Mouse (Mus musculus) liver, postnatal 0 days (tissue): ENCODE measurements at regions not wholly inside any gene's neighbourhood (a gene's known extent, or its start where the extent isn't known, plus 50 kb on each side); places are given as distances from the start of the nearest gene placed in this dataset.
A peak's percentile ranks its signal among the peaks of the same experiment; 100 is the strongest.

Experiments used
- ATAC-seq: fragments of 200-750 bp; cut with Nextera tagmentation; 2 replicates; pipeline ENCODE4 v1.8.0; 2017; ENCODE audit warnings: mild to moderate bottlenecking, moderate library complexity
- DNase-seq: peaks from one replicate; pipeline ENCODE4 v3.0.0-alpha.2; 2016
- H3K27ac ChIP-seq: fragments of 300-500 bp; sonication (generic); 2 replicates; pipeline ENCODE4 v1.5.1; 2014; ENCODE audit warnings: antibody characterized with exemption, moderate library complexity, mild to moderate bottlenecking, low read depth
- H3K27me3 ChIP-seq: fragments of 300-500 bp; sonication (generic); 2 replicates; pipeline ENCODE4 v1.6.1; 2014; ENCODE audit warnings: low read length, control low read depth, mixed read lengths; ENCODE audit not compliant: insufficient read depth
- H3K36me3 ChIP-seq: fragments of 300-500 bp; sonication (generic); replicated peaks from 2 replicates; pipeline ENCODE4 v1.6.1; 2014; ENCODE audit warnings: mild to moderate bottlenecking, control low read depth, low read length, moderate library complexity, mixed read lengths; ENCODE audit not compliant: insufficient read depth
- H3K4me1 ChIP-seq: fragments of 300-500 bp; sonication (generic); 2 replicates; pipeline ENCODE4 v1.6.1; 2014; ENCODE audit warnings: antibody characterized with exemption, mild to moderate bottlenecking, control low read depth; ENCODE audit not compliant: insufficient read depth
- H3K4me2 ChIP-seq: fragments of 300-500 bp; sonication (generic); 2 replicates; pipeline ENCODE4 v1.6.1; 2014; ENCODE audit warnings: low read depth, mild to moderate bottlenecking, low read length, moderate library complexity, mixed read lengths
- H3K4me3 ChIP-seq: fragments of 300-500 bp; sonication (generic); 2 replicates; pipeline ENCODE4 v1.5.1; 2014; ENCODE audit warnings: low read depth, low read length
- H3K9ac ChIP-seq: fragments of 300-500 bp; sonication (generic); replicated peaks from 2 replicates; pipeline ENCODE4 v1.6.1; 2014; ENCODE audit warnings: mild to moderate bottlenecking, moderate library complexity
- H3K9me3 ChIP-seq: fragments of 300-500 bp; sonication (generic); 2 replicates; pipeline ENCODE4 v1.6.1; 2016; ENCODE audit warnings: mild to moderate bottlenecking, control low read depth, low read length, mixed read lengths
- CTCF ChIP-seq: sonication (generic); IDR thresholded peaks from 2 replicates; pipeline ENCODE4 v1.5.1; 2016; ENCODE audit warnings: antibody characterized with exemption, low read depth
- EP300 ChIP-seq: IDR thresholded peaks from 2 replicates; pipeline ENCODE4 v1.6.1; 2016; ENCODE audit warnings: antibody characterized with exemption, low read depth, mild to moderate bottlenecking
- WGBS: fragments of 180-500 bp; shearing (Covaris S2); extraction: QIAGEN DNeasy Blood & Tissue Kit; methylation state at CpG from one replicate; pipeline ENCODE4 v1.1.7; 2014; ENCODE audit not compliant: insufficient replicate concordance; 5-methylcytosine and 5-hydroxymethylcytosine counted together

- no peaks in the 10 kb centered on the region for H3K9me3 ChIP-seq
- H3K9ac ChIP-seq, result no peak overlapping the region
- no peaks in the 10 kb centered on the region for H3K27me3 ChIP-seq
- TF ChIP-seq CTCF, result no peak
- peak; percentile 33; the same call in 1 of the 2 replicates for ATAC-seq
- H3K36me3 ChIP-seq, result no peaks in the 10 kb centered on the region
- H3K4me2 ChIP-seq, result peak overlapping the region; percentile 15; the same call in 1 of the 2 replicates
- H3K27ac ChIP-seq, result no peak overlapping the region
- peaks cover 12% of the 10 kb centered on the region; the same call in 1 of the 2 replicates for H3K4me1 ChIP-seq
- no peak overlapping the region for H3K4me3 ChIP-seq
- DNase-seq, result peak; percentile 36
- WGBS, result 18% methylated on average over 20 of the region's 20 CpGs
These were observed 131.6 kb downstream of the Rybp start for GRCm38 (mm10) chr6:100155676-100156075.

- DNase-seq, result no peak
These were observed 135.8 kb downstream of the Rybp start for GRCm38 (mm10) chr6:100151447-100151846.

GRCm38 (mm10) chr6:100150703-100151208 lies 136.5 kb downstream of the Rybp start:
- Histone ChIP-seq H3K27ac (no peak overlapping the region), H3K4me2 (no peak overlapping the region), H3K9me3 (no peaks in the 10 kb centered on the region), H3K9ac (no peak overlapping the region), H3K4me3 (no peak overlapping the region), H3K36me3 (no peaks in the 10 kb centered on the region), H3K4me1 (peaks cover 9% of the 10 kb centered on the region; the same call in 1 of the 2 replicates), H3K27me3 (no peaks in the 10 kb centered on the region)
- no peak for ATAC-seq
- WGBS, result 49% methylated on average over 6 of the region's 6 CpGs
- no peak for DNase-seq
- TF ChIP-seq EP300 (no peak), CTCF (peak; percentile 35; the same call in 1 of the 2 replicates)

More at GRCm38 (mm10) chr6:100151447-100151846, 135.8 kb downstream of the Rybp start:
- Histone ChIP-seq H3K9me3 (no peaks in the 10 kb centered on the region), H3K27ac (no peak overlapping the region), H3K4me3 (no peak overlapping the region), H3K27me3 (no peaks in the 10 kb centered on the region), H3K9ac (no peak overlapping the region), H3K4me2 (no peak overlapping the region), H3K4me1 (peaks cover 12% of the 10 kb centered on the region; the same call in 1 of the 2 replicates), H3K36me3 (no peaks in the 10 kb centered on the region)
- TF ChIP-seq EP300 (no peak), CTCF (no peak)
- no peak for ATAC-seq
- WGBS, result 63% methylated on average over 1 of the region's 1 CpGs

- Histone ChIP-seq H3K9ac (no peak overlapping the region), H3K27ac (no peak overlapping the region), H3K27me3 (no peaks in the 10 kb centered on the region), H3K4me3 (no peak overlapping the region), H3K4me2 (no peak overlapping the region), H3K36me3 (no peaks in the 10 kb centered on the region), H3K9me3 (no peaks in the 10 kb centered on the region), H3K4me1 (peaks cover 12% of the 10 kb centered on the region)
- DNase-seq, result no peak
- WGBS, result 71% methylated on average over 5 of the region's 5 CpGs
- TF ChIP-seq CTCF, result no peak
- no peak for TF ChIP-seq EP300
- no peak for ATAC-seq
These were observed 137.8 kb downstream of the Rybp start for GRCm38 (mm10) chr6:100149458-100149852.

- TF ChIP-seq CTCF (no peak), EP300 (no peak)
- Histone ChIP-seq H3K9me3 (no peaks in the 10 kb centered on the region), H3K27me3 (no peaks in the 10 kb centered on the region), H3K9ac (no peak overlapping the region), H3K4me3 (no peak overlapping the region), H3K27ac (no peak overlapping the region), H3K4me1 (peaks cover 17% of the 10 kb centered on the region), H3K36me3 (no peaks in the 10 kb centered on the region), H3K4me2 (no peak overlapping the region)
- ATAC-seq (no peak), DNase-seq (no peak)
- WGBS, result 60% methylated on average over 4 of the region's 4 CpGs
These were observed 138.4 kb downstream of the Rybp start for GRCm38 (mm10) chr6:100148751-100149457.

- no peaks in the 10 kb centered on the region for H3K27me3 ChIP-seq
- TF ChIP-seq CTCF, result no peak
- TF ChIP-seq EP300, result no peak
- peaks cover 25% of the 10 kb centered on the region for H3K4me1 ChIP-seq
- H3K9ac ChIP-seq, result no peak overlapping the region
- H3K9me3 ChIP-seq, result no peaks in the 10 kb centered on the region
- no peak overlapping the region for H3K27ac ChIP-seq
- no peak overlapping the region for H3K4me2 ChIP-seq
- ATAC-seq (no peak), DNase-seq (no peak)
- H3K36me3 ChIP-seq, result no peaks in the 10 kb centered on the region
- WGBS, result 63% methylated on average over 5 of the region's 5 CpGs
- no peak overlapping the region for H3K4me3 ChIP-seq
These were observed 140.8 kb downstream of the Rybp start for GRCm38 (mm10) chr6:100146360-100146935.
